Mouse (Mus musculus) kidney, adult 18-20 months (tissue): ENCODE measurements around the gene Cd200r3.
A peak's percentile ranks its signal among the peaks of the same experiment; 100 is the strongest.

Experiments
- DNase-seq: peaks from one replicate; pipeline ENCODE4 v3.0.0; 2021

Cd200r3 gene

GRCm38 (mm10) chr16:44993319-44994019, 50.0 kb downstream of the Cd200r3 start:
- no peak for DNase-seq

GRCm38 (mm10) chr16:44994206-44994953, 50.9 kb downstream of the Cd200r3 start:
- no peak for DNase-seq

GRCm38 (mm10) chr16:44995111-44995510, 51.6 kb downstream of the Cd200r3 start:
- DNase-seq: no peak

GRCm38 (mm10) chr16:44996701-44997100, 53.2 kb downstream of the Cd200r3 start:
- DNase-seq: no peak

GRCm38 (mm10) chr16:44999537-44999936, 56.1 kb downstream of the Cd200r3 start:
- no peak for DNase-seq

- DNase-seq: no peak
These were observed 61.0 kb downstream of the Cd200r3 start for GRCm38 (mm10) chr16:45004443-45004842.

- DNase-seq: no peak
These were observed 61.8 kb downstream of the Cd200r3 start for GRCm38 (mm10) chr16:45005280-45005679.

- no peak for DNase-seq
These were observed 63.5 kb downstream of the Cd200r3 start for GRCm38 (mm10) chr16:45006971-45007370.

GRCm38 (mm10) chr16:45007807-45008206, 64.3 kb downstream of the Cd200r3 start:
- DNase-seq: no peak

GRCm38 (mm10) chr16:45009634-45010033, 66.2 kb downstream of the Cd200r3 start:
- DNase-seq: no peak

GRCm38 (mm10) chr16:45015591-45015990, 72.1 kb downstream of the Cd200r3 start:
- no peak for DNase-seq

- DNase-seq: no peak
These were observed 73.0 kb downstream of the Cd200r3 start for GRCm38 (mm10) chr16:45016488-45016887.

- DNase-seq: no peak
These were observed 75.4 kb downstream of the Cd200r3 start for GRCm38 (mm10) chr16:45018868-45019267.

- no peak for DNase-seq
These were observed 76.6 kb downstream of the Cd200r3 start for GRCm38 (mm10) chr16:45020055-45020454.

GRCm38 (mm10) chr16:45020669-45021309, 77.3 kb downstream of the Cd200r3 start:
- no peak for DNase-seq

GRCm38 (mm10) chr16:45021443-45021842, 78.0 kb downstream of the Cd200r3 start:
- no peak for DNase-seq

- DNase-seq: peak; percentile 26
These were observed 80.4 kb downstream of the Cd200r3 start for GRCm38 (mm10) chr16:45023904-45024303.

- DNase-seq: no peak
These were observed 81.8 kb downstream of the Cd200r3 start for GRCm38 (mm10) chr16:45025321-45025720.

GRCm38 (mm10) chr16:45029080-45029479, 85.6 kb downstream of the Cd200r3 start:
- no peak for DNase-seq

GRCm38 (mm10) chr16:45029493-45029892, 86.0 kb downstream of the Cd200r3 start:
- no peak for DNase-seq

GRCm38 (mm10) chr16:45030127-45030526, 86.6 kb downstream of the Cd200r3 start:
- no peak for DNase-seq

- DNase-seq: no peak
These were observed 87.3 kb downstream of the Cd200r3 start for GRCm38 (mm10) chr16:45030796-45031195.
